Mouse (Mus musculus) ovary, adult 2 months (tissue): Measurements from ENCODE around the gene Siglece. TPM values are rescaled to one million over a fixed set of nuclear protein-coding genes. Genes with fewer than 3 reads are reported as not detected.

Source experiments
- polyA plus RNA-seq: library from polyadenylated mRNA; depleted of rRNA; stranded (reverse); fragments of >200 nt; gene quantifications from 2 replicates; pipeline ENCODE4 v1.2.3, GENCODE M21; 2012; rRNA removed

The Siglece gene
- 2.9 and 3.8 TPM in 2 replicates for polyA plus RNA-seq

GRCm38 (mm10) chr7:43660002-43660401, at the start of gene Siglece:
Gene Siglece, minus strand, starts transcription at chr7:43660161.

GRCm38 (mm10) chr7:43690118-43690517, 30.2 kb upstream of the Siglece start, which contains the start of gene Klk14:
Gene Klk14, plus strand, starts transcription at chr7:43690418.

GRCm38 (mm10) chr7:43671809-43672580, 12.0 kb upstream of the Siglece start, which contains the start of gene Ctu1:
Gene Ctu1, plus strand, starts transcription at chr7:43672016.

GRCm38 (mm10) chr7:43634500-43634899, 25.5 kb downstream of the Siglece start, which contains the start of gene Ceacam18:
Gene Ceacam18, plus strand, starts transcription at chr7:43634707.

GRCm38 (mm10) chr7:43606896-43607742, 52.8 kb downstream of the Siglece start, which contains the start of gene Zfp819:
Gene Zfp819, plus strand, starts transcription at chr7:43607169.

Other genes starting within 250 kb of the Siglece start
- not detected in 2 replicates for gene Lim2, start 232.5 kb downstream of the Siglece start, polyA plus RNA-seq
- gene Nkg7, start 223.1 kb downstream of the Siglece start, polyA plus RNA-seq: 3.6 and 4.3 TPM in 2 replicates
- gene Cldnd2, start 219.4 kb downstream of the Siglece start, polyA plus RNA-seq: not detected in 2 replicates
- 66.7 and 91.3 TPM in 2 replicates for gene Etfb, start 216.1 kb downstream of the Siglece start, polyA plus RNA-seq
- 1.4 and 1.9 TPM in 2 replicates for gene Gm45233, start 216.0 kb downstream of the Siglece start, polyA plus RNA-seq
- 11.4 and 11.9 TPM in 2 replicates for gene Vsig10l, start 197.0 kb downstream of the Siglece start, polyA plus RNA-seq
- gene Iglon5, start 170.1 kb downstream of the Siglece start, polyA plus RNA-seq: 4.7 and 5.2 TPM in 2 replicates
- not detected in 2 replicates for gene 4931406B18Rik, start 154.2 kb downstream of the Siglece start, polyA plus RNA-seq
- 2.1 and 6.2 TPM in 2 replicates for gene Cd33, start 115.7 kb downstream of the Siglece start, polyA plus RNA-seq
- 1.5 and 1.6 TPM in 2 replicates for gene Zfp658, start 97.9 kb downstream of the Siglece start, polyA plus RNA-seq
- gene Zfp719, start 80.6 kb downstream of the Siglece start, polyA plus RNA-seq: 2.7 and 3.1 TPM in 2 replicates
- 0.38 TPM in 1 of 2 replicates, not detected in the other for gene Zfp819, start 53.0 kb downstream of the Siglece start, polyA plus RNA-seq
- gene Ceacam18, start 25.5 kb downstream of the Siglece start, polyA plus RNA-seq: not detected in 2 replicates
- 32.2 and 40.1 TPM in 2 replicates for gene Ctu1, start 11.9 kb upstream of the Siglece start, polyA plus RNA-seq
- 0.14 and 0.16 TPM in 2 replicates for gene Klk14, start 30.3 kb upstream of the Siglece start, polyA plus RNA-seq
- gene Klk13, start 52.4 kb upstream of the Siglece start, polyA plus RNA-seq: not detected in 2 replicates
- gene Klk12, start 108.7 kb upstream of the Siglece start, polyA plus RNA-seq: not detected in 2 replicates
- 15.4 and 16.7 TPM in 2 replicates for gene Klk11, start 114.4 kb upstream of the Siglece start, polyA plus RNA-seq
- gene Klk10, start 120.9 kb upstream of the Siglece start, polyA plus RNA-seq: 1.3 and 1.4 TPM in 2 replicates
- gene Klk9, start 131.7 kb upstream of the Siglece start, polyA plus RNA-seq: not detected in 2 replicates
- gene Klk8, start 137.4 kb upstream of the Siglece start, polyA plus RNA-seq: 1.4 and 4.2 TPM in 2 replicates
- not detected in 2 replicates for gene Klk7, start 151.1 kb upstream of the Siglece start, polyA plus RNA-seq
- gene Klk6, start 164.3 kb upstream of the Siglece start, polyA plus RNA-seq: not detected in 2 replicates
- not detected in 2 replicates for gene Klk5, start 181.8 kb upstream of the Siglece start, polyA plus RNA-seq
- gene Klk4, start 221.0 kb upstream of the Siglece start, polyA plus RNA-seq: 0.16 TPM in 1 of 2 replicates, not detected in the other